Mouse (Mus musculus) cortical plate, adult 2 months (tissue): ENCODE measurements at regions not wholly inside any gene's neighbourhood (a gene's known extent, or its start where the extent isn't known, plus 50 kb on each side); places are given as distances from the start of the nearest gene placed in this dataset.

ENCODE experiments used
- CTCF ChIP-seq: fragments of 200-500 bp; IDR thresholded peaks from 2 replicates; pipeline ENCODE4 v1.5.1; 2011; ENCODE audit warnings: mild to moderate bottlenecking, control low read depth, low read length; ENCODE audit not compliant: insufficient read depth; ENCODE audit errors: extremely low read depth
- POLR2A ChIP-seq: fragments of 200-500 bp; IDR thresholded peaks from 2 replicates; pipeline ENCODE4 v1.6.1; 2011; ENCODE audit warnings: mild to moderate bottlenecking, low read length, control low read depth; ENCODE audit not compliant: insufficient read depth; ENCODE audit errors: extremely low read depth

DNA sequence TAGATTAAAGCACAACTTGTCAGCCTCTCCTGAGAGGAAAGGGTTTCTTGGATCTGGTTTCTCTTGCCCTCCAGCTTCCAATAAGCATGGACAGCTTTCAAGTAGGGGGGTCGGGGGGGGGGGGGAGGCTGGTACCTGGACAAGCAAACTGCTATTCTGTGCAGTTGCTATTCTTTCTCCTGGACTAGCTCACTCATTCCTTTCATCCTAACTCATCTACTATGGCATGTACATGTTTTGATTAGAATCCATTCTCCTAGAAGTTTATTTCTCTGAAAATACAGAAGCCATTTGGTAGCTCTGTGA, 650.5 kb downstream of the Gsdmc2 start:
- TF ChIP-seq POLR2A (no peak), CTCF (no peak)
